Mouse (Mus musculus) forebrain, embryonic 11.5 days (tissue): ENCODE measurements around the gene Pttg1. TPM values are rescaled to one million over a fixed set of nuclear protein-coding genes. Genes with fewer than 3 reads are reported as not detected.

Source experiments
- ATAC-seq: fragments of 200-750 bp; cut with Nextera tagmentation; replicated peaks from 2 replicates; pipeline ENCODE4 v1.8.0; 2017; ENCODE audit warnings: moderate TSS enrichment; ENCODE audit not compliant: low FRiP score
- DNase-seq: peaks from one replicate; pipeline ENCODE4 v3.0.0-alpha.2; 2017; ENCODE audit warnings: low spot score
- H3K27ac ChIP-seq: fragments of 300-500 bp; sonication (generic); 2 replicates; pipeline ENCODE4 v1.5.1; 2014; ENCODE audit warnings: low read depth, low read length
- H3K27me3 ChIP-seq: fragments of 300-500 bp; sonication (generic); 2 replicates; pipeline ENCODE4 v1.6.1; 2014; ENCODE audit warnings: mild to moderate bottlenecking, low read length, mixed read lengths; ENCODE audit not compliant: control insufficient read depth, insufficient read depth
- H3K36me3 ChIP-seq: fragments of 300-500 bp; sonication (generic); 2 replicates; pipeline ENCODE4 v1.6.1; 2014; ENCODE audit warnings: mild to moderate bottlenecking, low read length, moderate library complexity, mixed read lengths; ENCODE audit not compliant: control insufficient read depth, insufficient read depth
- H3K4me1 ChIP-seq: fragments of 300-500 bp; sonication (generic); replicated peaks from 2 replicates; pipeline ENCODE4 v1.6.1; 2014; ENCODE audit warnings: low read length, mixed read lengths; ENCODE audit not compliant: control insufficient read depth, insufficient read depth
- H3K4me2 ChIP-seq: fragments of 300-500 bp; sonication (generic); 2 replicates; pipeline ENCODE4 v1.6.1; 2014; ENCODE audit warnings: low read depth, mild to moderate bottlenecking, low read length, moderate library complexity, mixed read lengths; ENCODE audit not compliant: severe bottlenecking
- H3K4me3 ChIP-seq: fragments of 300-500 bp; sonication (generic); 2 replicates; pipeline ENCODE4 v1.5.1; 2014; ENCODE audit warnings: low read depth, low read length
- H3K9ac ChIP-seq: fragments of 300-500 bp; sonication (generic); 2 replicates; pipeline ENCODE4 v1.6.1; 2014; ENCODE audit warnings: low read length
- H3K9me3 ChIP-seq: fragments of 300-500 bp; sonication (generic); 2 replicates; pipeline ENCODE4 v1.6.1; 2016; ENCODE audit warnings: low read length, mixed read lengths; ENCODE audit not compliant: control insufficient read depth
- WGBS: fragments of 180-500 bp; shearing (Covaris S2); extraction: QIAGEN DNeasy Blood & Tissue Kit; methylation state at CpG from one replicate; pipeline ENCODE4 v1.1.7; 2014; 5-methylcytosine and 5-hydroxymethylcytosine counted together
- polyA plus RNA-seq: library from polyadenylated mRNA; unstranded; fragments of >200 nt; fragmentation: Nextera tagmentation; extraction: Ambion mirVana; gene quantifications from 2 replicates; pipeline ENCODE4 v1.2.1, GENCODE M21; 2014

The Pttg1 gene
- polyA plus RNA-seq, result 59.8 and 68.2 TPM in 2 replicates

DNA sequence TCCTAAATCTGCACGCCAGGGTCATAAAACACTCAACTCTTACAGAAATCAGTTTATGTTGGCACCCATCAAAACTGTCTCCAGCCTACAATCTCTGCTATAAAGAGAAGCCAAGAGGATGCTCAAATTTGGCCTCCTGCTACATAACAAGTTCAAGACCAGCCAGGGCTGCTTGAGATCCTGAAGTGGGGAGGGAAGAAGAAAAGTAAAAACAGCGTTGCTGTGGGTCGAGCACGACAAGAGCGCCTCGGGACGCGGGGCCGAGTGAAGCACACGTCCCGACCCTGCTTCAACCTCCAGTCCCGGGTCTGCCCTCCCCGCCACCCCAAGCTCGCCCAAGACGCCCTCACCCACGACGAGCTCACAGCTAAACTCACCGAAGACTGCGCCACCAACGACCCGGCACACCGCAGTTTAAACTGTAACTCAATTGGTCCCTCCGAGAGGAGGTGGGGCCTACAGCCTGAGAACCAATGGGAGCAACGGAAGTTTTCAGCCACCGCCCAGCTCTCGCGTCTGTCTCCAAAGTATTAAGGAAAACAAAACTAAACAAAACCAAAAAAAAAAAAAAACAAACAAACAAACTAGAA lies at the start of gene Pttg1:
Gene Pttg1 (minus strand): TSS at position 428 of the 590 bp plus-strand sequence.
- H3K27me3 ChIP-seq, result no peaks in the 10 kb centered on the region
- no peak within 1 kb of the TSS for H3K27ac ChIP-seq
- peaks cover 4% of the 10 kb centered on the region; the same call in 1 of the 2 replicates for H3K4me1 ChIP-seq
- H3K4me2 ChIP-seq, result peak within 1 kb of the TSS; percentile 53
- WGBS, result 3% methylated on average over 27 of the region's 27 CpGs
- H3K36me3 ChIP-seq, result no peaks in the 10 kb centered on the region
- DNase-seq (peak; percentile 87), ATAC-seq (peak; percentile 98)
- peak within 1 kb of the TSS; percentile 72 for H3K9ac ChIP-seq
- H3K9me3 ChIP-seq, result no peaks in the 10 kb centered on the region
- H3K4me3 ChIP-seq, result peak within 1 kb of the TSS; percentile 52

GRCm38 (mm10) chr11:43474225-43474774 lies 48.2 kb upstream of the Pttg1 start, which contains the start of gene C1qtnf2:
Gene C1qtnf2, plus strand, starts transcription at chr11:43474276.
- H3K9me3 ChIP-seq, result no peaks in the 10 kb centered on the region
- H3K36me3 ChIP-seq, result no peaks in the 10 kb centered on the region
- H3K27me3 ChIP-seq, result no peaks in the 10 kb centered on the region
- DNase-seq (peak; percentile 70), ATAC-seq (peak; percentile 65)
- 3% methylated on average over 23 of the region's 24 CpGs for WGBS
- peak within 1 kb of the TSS; percentile 20 for H3K4me3 ChIP-seq
- peak within 1 kb of the TSS; percentile 45 for H3K9ac ChIP-seq
- no peak within 1 kb of the TSS for H3K27ac ChIP-seq
- H3K4me2 ChIP-seq, result peak within 1 kb of the TSS; percentile 62
- H3K4me1 ChIP-seq, result peaks cover 4% of the 10 kb centered on the region; the same call in 1 of the 2 replicates

GRCm38 (mm10) chr11:43473635-43474224 lies 47.7 kb upstream of the Pttg1 start:
- H3K27ac ChIP-seq, result no peak overlapping the region
- DNase-seq, result no peak

GRCm38 (mm10) chr11:43473115-43473514 lies 47.1 kb upstream of the Pttg1 start:
- H3K27me3 ChIP-seq, result no peaks in the 10 kb centered on the region
- peaks cover 4% of the 10 kb centered on the region; the same call in 1 of the 2 replicates for H3K4me1 ChIP-seq
- no peaks in the 10 kb centered on the region for H3K36me3 ChIP-seq
- H3K9me3 ChIP-seq, result no peaks in the 10 kb centered on the region
- no peak overlapping the region for H3K4me3 ChIP-seq
- no peak for DNase-seq
- ATAC-seq, result no peak
- no peak overlapping the region for H3K27ac ChIP-seq
- WGBS, result 83% methylated on average over 1 of the region's 1 CpGs
- no peak overlapping the region for H3K9ac ChIP-seq
- H3K4me2 ChIP-seq, result no peak overlapping the region

More at GRCm38 (mm10) chr11:43473635-43474224, 47.7 kb upstream of the Pttg1 start:
- H3K4me1 ChIP-seq, result peaks cover 4% of the 10 kb centered on the region; the same call in 1 of the 2 replicates
- ATAC-seq, result peak; percentile 18; the same call in 1 of the 2 replicates
- no peaks in the 10 kb centered on the region for H3K9me3 ChIP-seq
- WGBS, result 57% methylated on average over 15 of the region's 15 CpGs
- H3K4me2 ChIP-seq, result peak overlapping the region; percentile 62; the same call in 1 of the 2 replicates
- no peaks in the 10 kb centered on the region for H3K27me3 ChIP-seq
- H3K4me3 ChIP-seq, result peak overlapping the region; percentile 20
- H3K36me3 ChIP-seq, result no peaks in the 10 kb centered on the region
- H3K9ac ChIP-seq, result peak overlapping the region; percentile 45; the same call in 1 of the 2 replicates

- Histone ChIP-seq H3K36me3 (no peaks in the 10 kb centered on the region), H3K9ac (no peak overlapping the region), H3K27me3 (no peaks in the 10 kb centered on the region), H3K9me3 (no peaks in the 10 kb centered on the region), H3K4me3 (no peak overlapping the region), H3K4me2 (no peak overlapping the region), H3K27ac (no peak overlapping the region), H3K4me1 (peaks cover 4% of the 10 kb centered on the region; the same call in 1 of the 2 replicates)
- DNase-seq (no peak), ATAC-seq (no peak)
- 74% methylated on average over 6 of the region's 6 CpGs for WGBS
These were observed 45.1 kb upstream of the Pttg1 start for GRCm38 (mm10) chr11:43470881-43471820.

GRCm38 (mm10) chr11:43470118-43470517 lies 44.1 kb upstream of the Pttg1 start:
- H3K4me3 ChIP-seq, result no peak overlapping the region
- H3K9ac ChIP-seq, result no peak overlapping the region
- no peaks in the 10 kb centered on the region for H3K36me3 ChIP-seq
- H3K9me3 ChIP-seq, result no peaks in the 10 kb centered on the region
- ATAC-seq, result no peak
- no peak overlapping the region for H3K4me2 ChIP-seq
- 79% methylated on average over 5 of the region's 5 CpGs for WGBS
- H3K4me1 ChIP-seq, result peaks cover 4% of the 10 kb centered on the region; the same call in 1 of the 2 replicates
- H3K27me3 ChIP-seq, result no peaks in the 10 kb centered on the region
- no peak overlapping the region for H3K27ac ChIP-seq
- DNase-seq, result no peak

DNA sequence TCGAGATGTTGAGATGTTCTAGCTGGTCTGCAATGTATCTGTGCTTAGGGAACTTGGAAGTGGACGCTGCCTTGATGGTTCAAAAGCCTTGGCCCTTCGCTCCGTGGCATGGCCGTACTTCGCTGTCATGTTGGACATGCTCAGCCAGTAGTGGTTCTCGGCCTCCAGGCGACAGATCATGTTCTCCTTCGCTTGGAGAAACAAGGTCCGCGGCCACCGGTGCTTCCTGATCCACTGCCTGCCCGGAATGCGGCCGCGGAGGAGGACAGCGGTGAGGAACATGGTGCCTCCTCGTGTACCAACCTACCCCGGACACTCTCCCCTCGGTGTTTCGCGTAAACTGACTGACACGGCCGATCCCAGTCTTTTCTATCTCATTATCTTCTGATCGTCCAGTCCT lies 37.2 kb upstream of the Pttg1 start:
- H3K4me2 ChIP-seq, result no peak overlapping the region
- WGBS, result 96% methylated on average over 25 of the region's 25 CpGs
- no peaks in the 10 kb centered on the region for H3K9me3 ChIP-seq
- no peaks in the 10 kb centered on the region for H3K36me3 ChIP-seq
- H3K4me3 ChIP-seq, result no peak overlapping the region
- ATAC-seq, result no peak
- no peak overlapping the region for H3K27ac ChIP-seq
- no peak overlapping the region for H3K9ac ChIP-seq
- no peaks in the 10 kb centered on the region for H3K4me1 ChIP-seq
- no peaks in the 10 kb centered on the region for H3K27me3 ChIP-seq
- no peak for DNase-seq

DNA sequence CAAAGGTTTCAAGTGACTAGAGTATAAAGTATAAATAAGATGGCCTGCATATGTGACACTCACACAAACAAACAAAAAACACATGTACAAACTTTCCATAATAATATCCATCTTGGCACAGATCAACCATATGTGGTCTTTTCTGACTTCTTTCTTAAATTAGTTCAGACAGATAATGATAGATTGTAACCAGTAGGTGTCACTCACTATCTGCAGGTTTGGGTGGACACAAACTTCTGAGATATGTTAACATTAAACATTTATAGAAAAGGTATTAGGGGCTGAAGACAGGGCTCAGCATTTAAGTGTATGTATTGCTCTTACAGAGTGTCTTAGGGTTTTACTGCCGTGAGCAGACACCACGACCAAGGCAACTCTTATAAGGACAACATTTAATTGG lies 26.2 kb upstream of the Pttg1 start:
- Histone ChIP-seq H3K4me1 (no peaks in the 10 kb centered on the region), H3K36me3 (no peaks in the 10 kb centered on the region; the same call in 1 of the 2 replicates), H3K9ac (no peak overlapping the region), H3K27ac (no peak overlapping the region), H3K4me3 (no peak overlapping the region), H3K4me2 (no peak overlapping the region), H3K9me3 (no peaks in the 10 kb centered on the region), H3K27me3 (no peaks in the 10 kb centered on the region)
- 78% methylated on average over 2 of the region's 2 CpGs for WGBS
- no peak for DNase-seq
- ATAC-seq, result no peak
